Mouse (Mus musculus): Measurements from ENCODE around the gene Hsf3. TPM values are rescaled to one million over a fixed set of nuclear protein-coding genes. Genes with fewer than 3 reads are reported as not detected.

Hsf3 gene
- polyA plus RNA-seq, 1 experiment: 0.15 TPM

- TF ChIP-seq CTCF (IDR thresholded peaks at IDR 0.05; ENCODE audit: extremely low read depth, insufficient read depth, low read length): no peak
- no peak for TF ChIP-seq POLR2A (IDR thresholded peaks at IDR 0.05; ENCODE audit: extremely low read depth, insufficient read depth, low read length)
- Histone ChIP-seq H3K4me1 (ENCODE audit: control insufficient read depth, insufficient read depth, low read length) (no peaks in the 10 kb centered on the region), H3K27ac (ENCODE audit: insufficient read depth, low read length) (no peak overlapping the region), H3K4me3 (ENCODE audit: insufficient read depth, low read length) (no peak overlapping the region)
Observed at GRCm38 (mm10) chrX:96256509-96256908, 199.6 kb downstream of the Hsf3 start.

Other genes starting within 250 kb of the Hsf3 start
- not detected in 2 replicates for gene Vsig4, start 162.9 kb downstream of the Hsf3 start, polyA plus RNA-seq (2012; rRNA removed)
- gene Heph, start 935 bp downstream of the Hsf3 start, polyA plus RNA-seq (2012; rRNA removed): 3.2 and 3.5 TPM in 2 replicates